Mouse (Mus musculus) left cerebral cortex, adult 8-10 months (tissue): Measurements from ENCODE around the gene Tex14. TPM values are rescaled to one million over a fixed set of nuclear protein-coding genes. Genes with fewer than 3 reads are reported as not detected.

ENCODE experiments used
- DNase-seq, 2 experiments: peaks; one replicate each; pipeline ENCODE4 v3.0.0; 2022; ENCODE audit warnings: low spot score in 2 of 2
- total RNA-seq, 4 experiments: library from RNA; stranded (reverse); gene quantifications; 2 replicates each; pipeline ENCODE4 v1.2.4; 2022

Tex14 gene
- total RNA-seq, 4 experiments from 2014 or later: 0.57 to 1.4 TPM; not detected in 2

DNA sequence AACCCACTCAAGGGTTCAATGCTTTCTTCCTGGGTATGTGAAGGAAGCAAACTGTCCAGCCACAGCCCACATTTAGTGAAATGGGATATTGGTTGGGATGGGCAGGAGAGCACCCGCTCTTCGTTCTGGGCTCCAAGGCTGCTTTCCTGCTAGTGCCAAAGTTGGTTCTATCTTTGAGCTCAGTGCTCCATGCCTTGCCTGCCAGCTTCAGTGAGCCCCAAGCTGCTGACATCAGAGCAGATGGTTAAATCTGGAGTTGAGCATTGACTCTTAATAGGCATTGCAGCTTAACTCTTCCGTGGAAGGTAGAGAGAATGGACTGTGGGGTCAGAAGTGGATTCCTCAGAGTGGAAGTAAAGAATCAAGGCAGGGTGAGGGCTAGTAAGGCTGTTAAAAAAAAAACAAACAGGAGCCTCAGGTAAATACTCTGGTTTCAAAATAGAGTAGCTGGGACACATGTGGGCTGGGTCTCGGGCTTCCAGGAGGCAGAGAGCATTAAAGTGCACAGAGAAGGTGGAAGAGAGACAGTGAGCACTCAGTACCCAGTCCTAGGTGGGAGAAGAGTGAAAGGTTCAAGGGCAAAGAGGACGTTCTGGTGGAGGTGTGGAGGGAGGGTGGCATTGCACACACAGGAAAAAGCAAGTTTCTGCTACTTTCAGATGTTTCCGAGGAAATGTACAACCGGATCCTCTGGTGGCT lies 163.5 kb downstream of the Tex14 start, which contains the start of gene Sept4:
Gene Sept4 (plus strand): TSS at position 649 of the 699 bp plus-strand sequence.
- DNase-seq: no peak

- no peak for DNase-seq
Measured at GRCm38 (mm10) chr11:87570743-87571142, 165.9 kb downstream of the Tex14 start.

DNA sequence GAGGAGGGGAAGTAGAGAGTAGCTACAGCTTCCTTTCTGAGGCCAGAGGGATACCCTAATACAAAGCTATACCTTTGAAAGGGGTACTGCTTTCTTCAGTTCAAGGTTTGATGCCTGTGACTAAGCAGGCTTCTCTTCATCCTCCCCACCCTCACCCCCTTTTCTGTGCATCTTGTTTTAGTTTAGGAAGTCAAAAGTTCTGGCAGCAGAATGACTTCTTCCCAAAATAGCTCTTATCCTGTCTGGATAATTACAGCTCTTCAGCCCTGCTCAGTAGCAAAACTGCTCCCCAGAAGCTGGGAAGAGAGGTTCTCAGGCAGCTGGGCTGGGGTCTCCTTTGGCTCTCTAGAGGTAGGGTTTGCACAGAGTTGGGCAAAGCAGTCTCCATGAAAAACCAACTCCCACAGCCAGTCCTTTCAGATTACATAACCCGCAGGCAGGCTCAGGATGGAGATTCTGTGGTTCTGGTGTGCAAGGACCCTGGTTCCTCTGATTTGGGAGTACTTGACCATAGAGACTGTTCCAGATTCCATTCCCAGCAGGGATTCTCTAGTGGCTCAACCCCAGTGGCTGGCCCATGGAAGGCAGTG lies 166.6 kb downstream of the Tex14 start:
- DNase-seq: no peak

- no peak for DNase-seq
Measured at GRCm38 (mm10) chr11:87573751-87574150, 168.9 kb downstream of the Tex14 start.

- DNase-seq: no peak
Measured at GRCm38 (mm10) chr11:87574520-87575180, 169.8 kb downstream of the Tex14 start.

DNA sequence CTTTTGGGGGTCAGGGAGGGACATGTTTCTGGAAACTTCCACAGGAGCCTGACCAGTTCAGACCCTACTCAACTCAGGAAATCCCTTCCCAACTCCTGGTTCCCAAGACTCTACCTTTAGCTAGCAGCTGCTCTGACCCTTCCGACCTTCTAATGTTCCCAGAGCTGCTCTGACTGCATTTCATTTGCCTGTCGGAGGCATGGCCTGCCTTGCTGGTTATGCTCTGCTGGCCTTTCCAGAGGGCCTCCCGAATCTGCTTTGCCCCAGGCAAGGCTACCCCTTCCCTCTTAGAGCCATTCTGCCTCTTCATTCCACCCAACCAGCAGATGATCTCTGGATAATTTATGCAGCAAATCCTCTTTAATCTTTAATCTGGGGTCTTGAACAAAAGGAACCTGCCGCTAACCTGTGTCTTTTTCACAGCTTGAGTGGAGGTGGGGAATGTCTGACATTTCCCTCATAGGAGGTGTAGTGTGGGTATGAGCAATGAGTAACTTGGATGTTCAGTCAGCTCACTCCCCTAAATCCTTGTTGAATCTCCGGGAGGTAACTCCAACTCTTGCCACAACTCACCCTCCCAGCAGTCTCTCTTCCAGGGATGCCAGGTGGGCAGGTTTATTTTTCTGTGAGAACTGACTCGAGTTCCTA lies 172.9 kb downstream of the Tex14 start:
- DNase-seq: no peak

DNA sequence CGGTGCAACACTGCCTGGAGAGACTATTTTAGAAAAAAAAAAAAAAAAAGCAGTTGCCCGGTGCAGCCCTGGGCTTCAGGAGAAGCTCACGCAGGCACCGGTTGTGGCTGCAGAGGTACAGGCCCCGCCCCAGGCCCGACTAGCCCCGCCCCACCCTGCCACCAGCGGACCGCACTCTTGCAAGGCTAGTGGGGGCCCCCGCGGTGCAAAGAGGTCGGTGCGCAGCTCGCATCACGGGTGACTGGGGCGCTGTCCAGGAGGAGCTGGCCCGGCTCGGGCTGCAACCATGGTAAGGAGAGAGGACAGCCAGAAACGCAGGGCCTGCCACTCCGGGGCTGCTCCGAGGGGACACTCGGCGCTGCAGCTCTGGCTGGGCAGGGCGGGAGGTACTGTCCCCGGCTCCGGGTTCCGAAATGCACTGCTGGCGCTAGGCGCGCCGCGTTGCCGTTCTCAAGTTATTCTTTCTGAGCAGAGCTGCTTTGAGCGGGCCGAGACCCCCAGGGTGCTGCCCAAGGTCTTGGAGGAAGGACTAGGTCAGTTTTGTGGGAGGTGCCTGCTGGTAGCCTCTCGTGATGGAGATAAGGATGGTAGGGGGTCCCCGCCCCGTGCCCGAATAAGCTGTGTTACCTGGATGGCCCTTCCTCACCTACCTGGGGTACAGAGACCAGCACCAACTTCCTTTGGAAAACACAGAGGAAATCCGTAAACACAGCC lies 173.5 kb downstream of the Tex14 start:
- peak; percentile 60 to 63 for DNase-seq

DNA sequence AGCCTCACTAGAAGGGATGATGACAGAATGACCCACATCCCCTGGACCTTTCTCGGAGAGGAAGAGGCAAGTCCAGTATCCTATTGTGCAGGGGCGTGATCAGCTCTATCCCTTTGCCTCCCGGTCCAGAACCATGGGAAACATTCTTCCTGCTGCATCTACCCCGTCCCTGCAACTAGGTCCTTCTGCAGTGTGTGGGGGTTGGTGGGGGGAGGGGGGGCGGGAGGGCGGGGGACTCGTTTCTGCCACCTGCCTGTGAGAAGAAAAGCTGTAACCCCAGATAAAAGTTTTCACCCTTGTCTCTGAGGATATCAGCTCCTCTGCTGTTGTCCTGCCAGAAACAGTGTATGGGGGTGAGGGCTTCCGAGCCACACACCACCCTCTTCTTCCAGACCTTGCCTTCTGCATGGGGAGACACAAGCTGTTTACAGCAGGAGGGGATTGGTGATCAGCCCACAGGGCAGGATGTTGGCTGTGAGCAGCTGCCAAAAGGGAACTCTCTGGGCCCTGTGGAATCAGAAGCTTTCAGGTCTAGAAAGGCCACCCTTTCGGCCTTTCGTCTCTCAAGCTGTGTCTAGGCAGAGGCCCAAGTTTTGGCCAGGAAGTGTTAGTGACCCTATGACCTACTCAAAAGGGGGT lies 174.2 kb downstream of the Tex14 start:
- DNase-seq: no peak

DNA sequence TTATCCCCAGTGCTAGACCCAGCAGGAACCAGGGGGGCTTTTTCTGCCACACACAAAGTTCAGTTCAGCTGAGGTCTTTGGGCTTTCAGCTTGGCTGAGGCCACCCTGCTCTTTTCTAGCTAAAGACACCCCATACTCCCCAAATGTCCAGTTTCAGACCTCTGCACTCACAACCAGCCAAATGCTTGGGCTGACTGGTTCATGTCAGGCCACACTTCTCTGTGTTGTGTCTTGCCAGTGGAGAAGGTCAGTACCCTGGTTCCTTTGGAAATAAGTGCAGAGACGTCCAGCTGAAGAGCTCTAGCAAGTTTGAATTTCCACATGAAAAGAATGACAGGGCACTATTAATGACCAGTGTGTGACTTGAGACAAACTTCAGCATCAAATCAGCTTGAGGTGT lies 174.8 kb downstream of the Tex14 start:
- DNase-seq: no peak

DNA sequence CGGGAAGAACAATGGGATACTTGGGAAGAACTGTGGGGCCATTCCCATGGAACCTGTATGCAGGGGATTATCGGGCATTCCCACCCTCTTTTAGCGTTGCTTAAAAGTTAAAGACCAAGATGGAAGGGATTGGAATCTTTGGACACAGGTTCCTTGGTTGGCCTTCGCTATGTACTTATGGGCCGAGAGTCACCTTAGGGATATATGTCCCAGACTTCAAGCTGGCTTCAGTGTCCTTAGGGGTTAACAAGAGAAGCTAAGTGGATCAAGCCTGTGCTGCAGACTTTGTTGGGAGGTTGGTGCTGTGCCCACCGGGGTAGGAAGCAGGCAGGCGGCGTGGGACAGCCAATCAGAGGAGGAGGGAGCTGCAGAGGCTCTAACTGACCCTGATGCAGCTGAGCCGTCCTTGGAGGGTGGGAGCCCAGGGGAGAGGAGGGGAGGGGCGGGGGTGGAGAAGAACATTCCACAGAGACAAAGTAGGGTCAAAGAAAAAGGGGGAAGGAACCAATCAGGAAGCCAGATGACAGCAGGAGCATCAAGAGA lies 175.7 kb downstream of the Tex14 start:
- no peak for DNase-seq

DNA sequence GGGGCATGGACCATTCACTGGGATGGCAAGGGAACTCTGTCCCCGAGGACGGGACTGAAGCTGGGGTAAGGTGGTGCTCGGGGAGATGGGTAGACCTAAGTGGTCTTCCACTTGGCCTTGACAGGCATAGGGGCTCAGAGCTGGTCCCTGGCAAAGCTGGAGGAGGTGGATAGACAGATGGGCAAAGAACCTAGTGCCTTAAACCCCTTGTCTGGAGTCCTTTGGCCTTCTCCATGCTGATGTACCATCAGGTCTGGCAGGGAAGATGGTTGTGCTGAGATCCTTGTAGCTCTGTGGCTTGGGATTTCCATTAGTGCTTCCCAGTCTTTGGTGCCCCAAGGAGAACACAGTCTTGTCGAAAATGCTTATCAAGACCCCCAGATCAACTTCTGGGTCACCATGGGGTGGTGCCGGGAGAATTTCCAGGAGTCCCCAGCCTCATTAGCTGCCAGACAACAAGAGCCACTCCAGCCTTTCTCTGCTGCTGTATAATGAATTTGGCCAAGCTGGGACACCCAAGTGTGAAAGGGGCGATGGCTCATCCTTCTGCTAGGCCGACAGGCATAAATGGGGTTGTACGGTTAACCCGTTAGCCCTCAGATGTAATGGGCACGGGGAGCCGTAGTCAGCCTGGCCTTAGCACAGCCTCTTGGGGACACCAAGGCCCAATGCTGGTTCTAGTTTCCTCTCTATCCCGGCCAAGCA lies 176.4 kb downstream of the Tex14 start:
- DNase-seq: no peak

DNA sequence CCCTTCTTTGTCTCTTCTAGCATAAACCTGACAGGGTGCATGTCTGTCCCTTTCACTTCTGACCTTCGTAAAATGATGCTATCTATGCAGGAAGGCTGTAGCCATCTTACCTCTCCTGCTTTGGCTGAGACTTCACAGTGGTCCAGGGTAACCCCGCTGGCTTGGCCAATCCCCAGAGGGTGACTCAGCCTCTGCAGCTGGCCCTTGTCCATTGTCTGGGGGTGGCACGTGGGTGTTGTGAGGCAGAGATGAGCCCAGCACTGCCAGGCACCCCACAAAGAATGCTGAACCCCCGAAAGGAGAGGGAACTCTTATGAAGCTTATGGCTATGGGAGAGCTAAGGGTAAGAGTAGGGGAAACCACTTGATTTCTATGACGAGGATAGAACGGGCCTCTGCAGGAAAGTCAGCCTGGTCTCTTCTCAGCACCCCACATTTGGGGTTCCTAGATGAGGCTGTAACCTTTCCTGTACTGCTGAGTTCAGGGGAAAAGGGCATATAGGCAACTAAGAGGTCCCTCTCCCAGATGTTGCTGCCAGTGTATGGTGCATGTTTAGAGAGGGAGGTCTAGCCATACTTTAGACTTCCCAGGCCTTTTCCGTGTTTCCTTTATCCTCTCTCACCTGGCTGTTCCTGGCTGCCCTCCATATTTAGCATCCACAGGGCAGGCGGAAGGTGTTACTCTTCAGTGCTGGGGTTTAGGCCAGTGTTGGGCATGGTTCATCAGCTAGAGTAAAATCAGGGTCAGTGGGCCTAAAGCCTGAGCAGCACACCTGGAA lies 177.3 kb downstream of the Tex14 start:
- DNase-seq: peak in 1 of 2 experiments; percentile 79

- DNase-seq: no peak
Measured at GRCm38 (mm10) chr11:87583291-87584034, 178.6 kb downstream of the Tex14 start.

DNA sequence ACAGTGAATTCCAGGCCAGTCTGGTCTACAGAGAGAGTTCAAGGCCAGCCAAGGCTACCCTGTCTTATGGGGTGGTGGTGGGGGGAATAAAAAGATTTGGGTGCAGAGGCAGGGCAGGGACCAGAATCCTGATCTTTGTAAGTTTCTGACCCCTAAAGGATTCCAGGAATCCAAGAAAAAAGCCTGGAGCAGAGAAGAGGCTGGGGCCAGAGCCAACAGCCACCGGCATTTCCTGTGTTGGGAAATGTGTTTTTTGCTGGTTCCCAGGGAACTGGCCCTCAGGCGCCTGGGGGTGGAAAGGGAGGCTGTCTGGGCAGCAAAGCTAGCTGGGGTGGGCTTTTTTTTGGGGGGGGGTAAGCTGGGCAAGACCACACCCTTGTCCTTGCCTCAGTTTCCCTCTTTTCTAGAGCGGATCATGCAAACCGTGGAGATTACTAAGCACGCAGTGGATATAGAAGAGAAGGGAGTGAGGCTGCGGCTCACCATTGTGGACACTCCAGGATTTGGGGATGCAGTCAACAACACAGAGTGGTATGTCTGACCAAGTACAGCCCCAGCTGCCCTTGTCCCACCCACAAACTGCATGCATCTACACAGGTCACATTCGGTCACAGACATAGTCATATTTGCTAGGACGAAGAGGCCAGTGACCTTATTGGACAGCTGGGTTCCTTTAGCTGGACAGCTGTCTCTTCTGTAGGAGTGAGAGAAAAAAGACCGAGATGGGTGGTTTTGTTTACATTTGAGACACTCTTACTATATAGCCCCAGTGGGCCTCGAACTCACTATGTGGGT lies 180.0 kb downstream of the Tex14 start:
- DNase-seq: no peak

- DNase-seq: no peak
Measured at GRCm38 (mm10) chr11:87587211-87587874, 182.5 kb downstream of the Tex14 start.

DNA sequence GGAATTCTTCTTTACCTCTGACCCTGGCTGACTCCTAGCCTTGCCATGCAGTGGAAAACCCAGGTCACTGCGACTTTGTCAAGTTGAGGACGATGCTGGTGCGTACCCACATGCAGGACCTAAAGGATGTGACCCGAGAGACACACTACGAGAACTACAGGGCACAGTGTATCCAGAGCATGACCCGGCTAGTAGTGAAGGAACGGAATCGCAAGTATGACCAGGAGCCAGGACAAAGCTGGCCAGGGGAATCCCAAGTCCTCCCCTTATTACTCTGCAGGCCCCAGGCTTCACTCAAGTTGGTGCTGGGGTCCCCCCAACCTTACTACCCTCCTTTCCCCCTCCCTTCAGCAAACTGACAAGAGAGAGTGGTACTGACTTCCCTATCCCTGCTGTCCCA lies 184.7 kb downstream of the Tex14 start:
- no peak for DNase-seq

DNA sequence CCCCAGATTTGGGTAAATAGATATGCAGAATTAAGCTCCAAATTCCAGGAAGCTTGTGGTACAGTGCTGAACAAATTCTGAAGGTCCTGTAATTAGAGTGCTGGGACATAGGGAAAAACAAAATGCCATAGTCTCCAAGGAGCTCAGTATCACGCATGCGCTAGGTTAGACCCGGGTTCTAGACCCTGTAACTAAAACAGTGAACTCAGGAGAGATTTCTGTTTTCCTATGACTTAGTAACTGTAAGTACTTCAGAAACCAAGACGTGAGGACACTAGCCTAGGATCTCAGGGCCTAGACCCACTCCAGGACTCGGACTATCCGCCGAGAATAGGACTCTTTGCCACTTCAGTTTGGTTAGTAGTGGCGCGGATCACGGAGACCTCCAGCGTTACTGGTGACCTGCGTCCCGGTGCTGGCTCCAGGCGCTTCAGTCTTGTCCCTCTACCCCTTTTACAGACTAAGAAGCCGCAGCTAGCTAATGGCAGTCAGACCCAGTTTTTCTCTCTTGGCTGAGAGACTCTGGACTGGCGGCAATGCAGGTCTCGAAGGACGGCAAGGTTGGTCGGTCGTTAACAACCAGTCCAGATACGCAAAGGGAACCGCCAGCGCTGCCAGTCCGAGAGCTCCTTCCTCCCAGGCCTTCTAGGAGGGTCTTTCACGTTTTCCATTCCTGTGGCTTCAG lies 186.1 kb downstream of the Tex14 start:
- no peak for DNase-seq
